Mouse (Mus musculus): ENCODE measurements at regions not wholly inside any gene's neighbourhood (a gene's known extent, or its start where the extent isn't known, plus 50 kb on each side); places are given as distances from the start of the nearest gene placed in this dataset.

GRCm38 (mm10) chr6:140198036-140198435 lies 156.8 kb upstream of the Plcz1 start:
- TF ChIP-seq POLR2A (IDR thresholded peaks at IDR 0.05; ENCODE audit: insufficient read depth, low read length) (no peak), EP300 (IDR thresholded peaks at IDR 0.05; ENCODE audit: insufficient read depth, low read depth, low read length) (peak; percentile 74; the same call in 1 of the 2 replicates), CTCF (IDR thresholded peaks at IDR 0.05; ENCODE audit: low read depth, low read length) (no peak)

Measured in ES-Bruce4 (cell line).